Mouse (Mus musculus) heart, adult 9 months (tissue): ENCODE data around the gene Clstn1.

Experiments
- DNase-seq, 2 experiments: peaks; one replicate each; pipeline ENCODE4 v3.0.0; 2022; ENCODE audit warnings: low spot score in 2 of 2

Gene Clstn1

GRCm38 (mm10) chr4:149567432-149568026 lies 18.7 kb upstream of the Clstn1 start:
- no peak for DNase-seq

DNA sequence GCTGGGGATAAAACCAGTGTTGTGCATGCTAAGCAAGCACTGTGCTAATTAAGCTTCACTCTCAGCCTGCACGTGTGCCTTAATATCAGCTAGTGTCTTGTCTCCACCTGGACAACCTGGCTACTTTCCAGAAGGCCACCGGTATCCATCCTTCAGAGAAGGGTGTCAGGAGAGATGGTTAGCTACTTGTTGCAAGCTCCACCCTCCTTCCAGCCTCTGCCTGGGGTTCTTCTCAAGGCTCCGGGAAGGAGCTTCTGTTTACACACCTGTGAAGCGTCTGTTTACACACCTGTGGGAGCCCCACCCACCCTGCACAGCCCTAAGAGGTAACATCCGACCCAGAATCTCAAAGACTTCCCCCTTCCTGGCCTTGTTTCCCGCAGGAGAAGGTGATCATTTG lies 17.6 kb upstream of the Clstn1 start:
- DNase-seq, result no peak

DNA sequence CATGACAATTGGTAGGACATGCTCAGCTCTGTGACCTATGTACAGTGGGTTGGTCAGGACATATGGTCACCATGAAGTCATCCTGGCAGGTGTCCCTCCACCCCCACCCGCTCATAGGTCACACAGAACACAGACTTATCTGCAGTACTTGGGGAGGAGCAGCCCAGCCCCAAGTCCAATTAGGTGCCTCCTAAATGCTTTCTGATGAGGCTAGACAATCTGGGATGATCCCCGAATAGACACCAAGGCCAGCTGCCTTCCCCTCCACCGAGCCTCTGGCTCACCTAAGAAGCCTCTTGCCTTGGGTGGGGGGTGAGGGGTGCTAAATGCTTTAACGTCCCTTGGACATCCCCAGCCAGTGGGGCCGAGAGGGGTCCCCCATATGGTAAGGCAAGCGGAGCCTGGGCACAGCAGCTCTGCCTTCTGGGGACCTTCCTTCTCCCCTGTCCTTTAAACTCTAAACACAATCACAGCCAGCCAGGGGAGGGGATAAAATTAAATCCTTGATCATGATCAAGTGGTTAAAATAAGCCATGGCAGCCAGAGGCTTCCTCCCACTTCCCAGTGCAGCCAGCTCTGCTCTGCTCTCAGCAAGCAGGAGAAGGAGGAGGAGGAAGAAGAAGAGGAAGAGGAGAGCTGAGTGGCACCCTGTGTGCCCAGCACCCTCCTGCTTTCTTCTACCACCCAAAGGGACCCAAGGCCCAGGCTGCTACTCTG lies 16.3 kb upstream of the Clstn1 start:
- DNase-seq, result no peak

GRCm38 (mm10) chr4:149570498-149570863 lies 15.8 kb upstream of the Clstn1 start:
- no peak for DNase-seq

DNA sequence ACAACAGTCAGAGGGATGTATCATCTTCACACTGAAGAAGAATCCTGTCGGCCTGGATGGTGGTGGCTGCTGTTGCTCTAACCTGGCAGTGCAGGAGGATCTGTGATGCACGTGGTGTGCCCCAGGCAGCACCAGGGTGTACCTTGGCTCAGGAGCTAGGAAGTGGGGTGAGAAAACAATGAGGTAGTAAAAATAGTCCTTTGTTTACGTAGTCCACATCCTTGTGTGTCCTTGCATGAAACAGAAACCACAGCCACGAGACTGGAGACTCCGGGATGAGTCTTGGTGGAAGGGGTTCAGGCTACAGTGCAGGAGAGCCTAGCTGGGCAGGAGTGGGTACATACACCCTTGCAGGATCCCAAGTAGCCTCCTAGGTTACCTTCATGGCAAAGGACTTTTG lies 15.1 kb upstream of the Clstn1 start:
- peak; percentile 37 to 66 for DNase-seq

GRCm38 (mm10) chr4:149571651-149572149 lies 14.6 kb upstream of the Clstn1 start:
- DNase-seq, result peak; percentile 50 to 57

DNA sequence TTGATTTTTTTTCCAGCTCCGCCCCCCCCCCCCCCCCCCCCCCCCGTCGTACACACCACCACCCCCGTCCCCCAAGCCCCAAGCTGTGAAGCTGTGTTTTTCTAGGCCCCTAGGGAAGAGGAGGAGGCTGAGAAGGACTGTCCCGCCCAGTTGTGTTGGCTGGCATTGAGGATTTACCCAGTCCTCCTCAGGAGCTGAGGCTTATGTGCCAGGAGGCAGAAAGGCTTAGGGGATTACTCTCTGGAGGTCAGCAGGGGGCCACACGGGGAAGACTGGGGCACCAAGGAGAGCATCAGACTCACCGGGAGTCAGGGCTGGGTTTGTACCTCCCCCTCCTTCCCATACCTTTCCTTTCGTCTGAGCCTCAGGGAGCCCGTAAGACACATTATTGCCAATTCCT lies 13.8 kb upstream of the Clstn1 start:
- no peak for DNase-seq

GRCm38 (mm10) chr4:149572851-149573250 lies 13.4 kb upstream of the Clstn1 start:
- no peak for DNase-seq

DNA sequence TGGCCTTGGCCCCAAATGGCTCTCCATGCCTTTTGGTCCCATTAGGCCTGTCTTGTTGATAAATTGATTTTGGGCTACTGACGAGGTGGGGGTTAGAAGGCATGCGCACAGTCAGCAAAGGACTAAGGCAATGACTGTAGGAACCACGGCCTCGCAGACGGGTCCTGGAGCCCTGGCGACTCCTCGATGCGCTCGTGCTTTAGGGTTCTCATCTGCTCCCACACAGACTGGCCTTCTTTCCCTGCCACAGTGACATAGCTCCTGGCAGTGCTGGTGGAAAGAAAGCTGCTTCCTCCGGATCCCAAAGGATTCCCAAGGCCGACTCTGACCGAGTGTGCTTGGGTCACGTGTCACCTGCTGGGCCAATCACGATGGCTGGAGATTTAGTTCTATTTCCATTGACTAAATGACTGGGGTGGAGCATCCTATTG lies 11.9 kb upstream of the Clstn1 start:
- peak; percentile 78 to 82 for DNase-seq

- DNase-seq, result no peak
Measured at GRCm38 (mm10) chr4:149576061-149576460, 10.2 kb upstream of the Clstn1 start.

DNA sequence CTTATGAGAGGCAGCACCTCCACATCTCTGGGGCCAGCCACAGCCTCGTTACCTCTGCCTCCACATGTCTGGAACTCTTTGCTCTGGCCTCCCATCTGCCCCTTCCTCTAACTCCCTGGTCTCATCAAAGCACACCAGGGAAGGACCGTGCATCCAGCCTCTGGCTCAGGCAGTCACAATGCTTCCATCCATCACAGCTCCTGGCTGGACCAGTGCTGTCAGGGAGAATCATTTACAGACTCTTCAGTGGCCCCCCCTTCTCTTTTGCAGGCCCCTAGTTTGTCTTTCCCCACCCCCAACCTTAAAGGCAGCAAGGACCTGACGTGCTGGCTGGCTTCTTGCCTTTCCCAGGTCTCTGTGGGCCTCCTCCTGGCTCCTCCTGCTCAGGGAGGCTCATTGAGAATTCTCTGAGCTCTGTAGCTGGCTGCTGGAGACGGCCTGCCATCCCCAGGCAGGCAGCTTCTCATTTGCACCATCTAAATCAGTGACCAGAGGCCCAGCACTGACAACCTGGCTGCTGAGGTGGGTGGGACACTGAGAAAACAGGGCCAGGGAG lies 9.2 kb upstream of the Clstn1 start:
- DNase-seq, result no peak

- DNase-seq, result no peak
Measured at GRCm38 (mm10) chr4:149578085-149578681, 8.1 kb upstream of the Clstn1 start.

- no peak for DNase-seq
Measured at GRCm38 (mm10) chr4:149578831-149579230, 7.4 kb upstream of the Clstn1 start.

DNA sequence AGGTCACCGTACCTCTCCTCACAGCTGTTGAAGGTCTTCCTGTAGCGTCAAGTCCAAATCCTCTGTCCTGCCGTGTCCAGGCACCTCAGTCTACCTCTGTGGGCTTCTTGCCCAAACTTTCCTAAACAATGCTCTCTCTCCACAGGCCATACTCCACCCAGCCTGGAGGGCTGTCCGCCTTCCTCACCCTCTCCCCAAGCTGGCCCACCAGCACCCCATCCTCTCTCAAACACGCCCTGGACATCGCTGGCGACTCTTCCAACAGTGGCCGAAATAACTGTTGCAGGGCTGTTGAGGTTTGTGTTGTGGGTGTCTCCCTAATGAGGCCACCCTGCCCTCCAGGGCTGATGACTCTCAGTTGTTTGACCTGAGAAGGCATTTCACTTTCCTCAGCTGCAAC lies 1.0 kb upstream of the Clstn1 start:
- no peak for DNase-seq

DNA sequence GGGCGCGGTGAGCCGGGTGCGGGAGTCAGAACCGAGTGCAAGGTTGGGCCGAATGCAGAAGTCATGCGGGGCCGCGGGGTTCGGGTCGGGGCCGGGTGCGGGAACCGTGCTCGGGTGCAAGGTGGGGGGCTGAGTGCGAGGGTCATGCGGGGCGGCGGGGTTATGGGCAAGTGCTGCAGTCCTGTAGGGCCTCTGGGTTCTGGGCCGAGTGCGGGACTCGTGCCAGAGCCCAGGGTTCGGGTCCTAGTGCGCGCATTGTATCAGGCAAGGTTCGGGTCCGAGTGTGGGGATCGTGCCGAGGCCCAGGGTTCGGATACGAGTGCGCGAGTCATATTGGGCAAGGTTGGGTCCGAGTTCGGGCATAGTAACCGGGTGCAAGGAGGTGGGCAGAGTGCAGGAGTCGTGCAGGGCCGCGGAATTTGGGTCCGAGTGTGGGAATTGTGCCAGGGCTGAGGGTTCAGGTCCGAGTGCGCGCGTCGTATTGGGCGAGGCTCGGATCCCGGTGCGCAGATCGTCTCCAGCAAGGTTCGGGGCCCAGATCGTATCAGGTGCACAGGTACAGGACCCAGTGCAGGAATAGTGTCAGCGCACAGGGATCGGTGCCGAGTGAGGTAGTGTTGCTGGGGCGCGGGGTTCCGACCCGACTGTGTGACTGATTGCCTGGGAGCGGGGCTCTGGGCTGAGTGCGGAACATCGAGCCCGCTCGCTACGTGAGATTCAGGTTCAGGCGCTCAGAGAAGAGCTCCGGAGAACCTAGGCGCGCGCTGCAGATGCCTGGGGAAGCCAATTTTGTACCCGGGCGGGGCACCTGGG lies 721 bp downstream of the Clstn1 start:
- no peak for DNase-seq

DNA sequence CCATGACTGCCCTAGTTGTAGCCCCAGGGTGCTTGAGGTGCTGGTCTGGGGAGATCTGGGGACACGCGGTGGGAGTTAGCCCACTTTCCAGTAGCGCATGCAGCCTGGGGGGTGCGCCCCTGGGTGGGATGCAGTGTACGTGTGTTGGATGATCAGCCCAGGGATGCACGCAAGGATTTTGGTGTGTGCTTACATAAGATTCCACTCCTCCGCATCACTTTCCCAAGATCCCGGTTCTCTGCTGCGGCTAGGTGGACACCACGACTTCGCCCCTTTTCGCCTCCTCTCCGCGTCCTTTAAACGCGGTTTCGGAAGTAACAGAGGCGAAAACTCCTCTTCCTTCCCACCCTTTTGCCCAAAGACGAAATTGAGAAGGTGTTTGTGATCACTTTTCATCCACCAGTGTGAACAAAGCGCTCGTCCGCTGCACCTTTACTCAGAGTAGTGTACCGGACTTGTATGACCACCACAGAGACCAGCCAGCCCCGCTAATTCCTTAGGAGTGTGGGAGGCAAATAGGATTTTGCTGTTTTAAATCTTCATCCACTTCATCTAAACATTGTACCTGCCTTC lies 1.4 kb downstream of the Clstn1 start:
- DNase-seq, result no peak

DNA sequence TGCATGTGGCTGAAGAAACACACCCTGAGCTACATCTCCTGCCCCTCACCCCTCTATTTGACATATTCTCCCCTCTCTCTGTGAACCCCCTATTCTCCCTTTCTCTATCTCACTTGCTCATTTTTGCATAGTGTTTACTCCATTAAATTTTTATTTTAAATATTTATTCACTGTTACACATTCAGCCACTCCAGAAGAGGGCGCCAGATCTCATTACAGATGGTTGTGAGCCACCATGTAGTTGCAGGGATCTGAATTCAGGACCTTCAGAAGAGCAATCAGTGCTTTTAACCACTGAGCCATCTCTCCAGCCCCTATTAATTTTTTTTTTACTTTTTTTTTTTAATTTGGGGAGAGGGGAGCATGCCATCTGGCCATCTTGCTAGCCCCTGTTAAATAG lies 3.9 kb downstream of the Clstn1 start:
- no peak for DNase-seq

DNA sequence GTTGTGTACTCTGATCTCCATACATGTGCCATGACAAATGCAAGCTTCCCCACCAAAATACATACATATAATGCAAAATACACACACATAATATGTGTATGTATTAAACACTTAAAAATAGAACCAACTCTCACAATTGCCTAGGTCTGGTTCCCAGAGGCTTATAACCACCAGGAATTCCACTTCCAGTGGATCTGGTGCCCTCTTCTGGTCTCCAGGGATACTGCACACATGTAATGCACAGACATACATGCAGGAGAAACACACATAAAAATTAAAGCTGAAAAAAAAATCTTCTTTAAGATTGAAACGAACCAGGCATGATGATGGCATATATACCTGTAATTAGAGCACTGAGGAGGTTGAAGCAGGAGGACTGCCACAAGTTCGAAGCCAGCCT lies 5.2 kb downstream of the Clstn1 start:
- no peak for DNase-seq

- DNase-seq, result no peak
Measured at GRCm38 (mm10) chr4:149594913-149595581, 8.8 kb downstream of the Clstn1 start.

DNA sequence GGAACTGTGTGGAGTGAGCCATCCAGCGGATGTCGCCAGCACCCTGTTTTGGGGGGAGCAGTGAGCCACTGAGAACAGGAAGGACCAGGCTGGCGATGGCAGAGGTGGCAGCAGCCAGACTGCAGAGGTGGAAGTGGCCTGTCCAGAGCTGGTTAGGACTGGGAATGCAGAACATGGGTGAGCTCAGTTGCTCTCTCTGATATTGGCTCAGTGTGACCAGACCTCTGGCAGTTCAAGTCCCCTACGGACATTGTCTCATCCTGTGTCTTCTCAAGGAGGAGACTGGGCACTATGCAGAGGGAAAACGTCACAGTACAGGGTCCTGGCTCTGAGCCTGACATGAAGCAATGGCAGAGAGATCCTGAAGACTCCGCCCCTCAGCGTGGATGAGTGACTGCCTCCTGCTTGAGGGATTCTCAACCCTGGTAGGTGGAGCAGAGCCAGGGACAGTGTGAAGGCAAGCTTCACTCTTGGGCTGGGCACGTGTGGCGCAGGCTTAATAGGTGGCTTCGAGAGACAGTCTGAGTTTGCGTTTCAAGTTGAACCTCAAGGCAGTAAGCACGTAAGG lies 11.5 kb downstream of the Clstn1 start:
- DNase-seq, result peak; percentile 37 to 47

DNA sequence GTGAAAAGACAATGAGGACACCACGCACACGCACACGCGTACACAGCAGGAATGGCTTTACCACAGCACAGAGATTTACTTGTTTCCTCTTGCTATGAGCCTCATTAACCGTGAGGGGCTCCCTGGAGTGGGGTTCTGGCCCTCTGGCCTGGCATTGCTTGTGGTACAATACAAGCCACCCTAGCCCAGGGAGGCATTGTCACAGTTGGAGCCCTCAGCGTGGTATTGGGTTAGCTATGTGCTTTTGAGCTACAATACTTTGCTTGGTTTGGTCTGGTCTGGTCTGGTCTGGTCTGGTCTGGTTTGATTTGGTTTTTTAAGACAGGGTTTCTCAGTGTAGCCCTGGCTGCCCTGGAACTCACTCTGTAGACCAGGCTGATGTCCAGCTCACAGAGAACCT lies 13.3 kb downstream of the Clstn1 start:
- no peak for DNase-seq
